29 mouse cellular contexts compared by ENCODE assay signal in the genomic region with DNA sequence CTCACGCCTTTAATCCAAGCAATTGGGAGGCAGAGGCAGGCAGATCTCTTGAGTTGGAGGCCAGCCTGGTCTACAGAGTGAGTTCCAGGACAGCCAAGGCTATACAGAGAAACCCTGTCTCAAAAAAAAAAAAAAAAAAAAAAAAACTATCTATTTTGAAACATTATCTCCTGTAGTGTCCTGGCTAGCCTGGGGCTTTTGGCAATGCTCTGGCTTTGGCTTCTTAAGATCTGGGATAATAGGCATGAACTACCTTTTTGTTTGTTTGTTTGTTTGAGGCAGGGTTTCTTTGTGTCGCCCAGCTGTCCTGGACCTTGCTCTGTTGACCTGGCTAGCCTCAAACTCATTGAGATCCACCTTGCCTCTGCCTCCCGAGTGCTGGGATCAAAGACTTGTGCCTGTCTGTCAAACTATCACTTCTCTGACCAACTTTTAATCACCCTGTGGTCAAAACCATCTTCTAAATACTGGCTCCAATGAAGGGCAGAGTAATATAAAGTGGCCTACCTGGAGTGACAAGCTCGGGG. TPM values are rescaled to one million over a fixed set of nuclear protein-coding genes. Genes with fewer than 3 reads are reported as not detected.
DNase-seq lines count a peak whose midpoint lies in the region; ATAC-seq and TF ChIP-seq lines count a peak whose summit lies in the region.
"Had no signal": no experiment of that assay in that cellular context is flagged by ENCODE, and none has a peak within 500 bp of the region (broad histone marks: within the 10 kb centered on the region; RNA-seq: fewer than 3 reads in every experiment).

No protein-coding gene starts in this region.

- H3K9ac ChIP-seq in liver, adult 2 months (ENCODE audit: low read depth, low read length) = no peak overlapping the region
- no peak overlapping the region for H3K9ac ChIP-seq in liver, embryonic 12.5 days
- no peak overlapping the region for H3K9ac ChIP-seq in ES-E14 (ENCODE audit: insufficient read depth, low read depth, low read length, poor library complexity, severe bottlenecking)
- H3K9ac ChIP-seq: embryonic facial prominence, embryonic 13.5 days; embryonic facial prominence, embryonic 15.5 days; forebrain, embryonic 12.5 days had no signal

- DNase-seq in liver, adult 2 months (ENCODE audit: extremely low read depth, low read depth, low spot score) = peak; percentile 82
- DNase-seq in thymus, adult 2 months = no peak
- no peak for DNase-seq in thymus, postnatal 36 days
- DNase-seq in ES-E14 (ENCODE audit: low read depth, low spot score) = no peak
- no peak for DNase-seq in retina, embryonic 14.5 days (ENCODE audit: low spot score)
- DNase-seq in spleen, postnatal 36 days (ENCODE audit: low spot score in 2 of 2) = no peak
- DNase-seq: adrenal gland, adult 8-10 months; adrenal gland, postnatal 14 days; adrenal gland, postnatal 36 days; cerebellum, adult 11 months; cerebellum, adult 18-20 months; cerebellum, adult 8-10 months; cerebellum, adult 9-11 months; cerebellum, postnatal 14 days; cerebellum, postnatal 36 days; embryo, embryonic 11 days had no signal

- no peak for TF ChIP-seq POLR2A in liver, adult 2 months (IDR thresholded peaks at IDR 0.05; ENCODE audit: extremely low read depth, insufficient read depth, low read length)
- no peak for TF ChIP-seq POLR2A in thymus, adult 2 months (IDR thresholded peaks at IDR 0.05; ENCODE audit: control insufficient read depth, extremely low read depth, insufficient read depth, low read length, poor library complexity)

- H3K4me2 ChIP-seq in liver, embryonic 12.5 days = no peak overlapping the region
- H3K4me2 ChIP-seq: embryonic facial prominence, embryonic 13.5 days; embryonic facial prominence, embryonic 15.5 days; forebrain, embryonic 12.5 days had no signal

- no peak for ATAC-seq in liver, embryonic 12.5 days
- ATAC-seq: activated CD4-positive, CD25-positive, alpha-beta regulatory T cell, adult 4 months; forebrain, embryonic 14.5 days; forebrain, embryonic 16.5 days; Patski had no signal

- H3K36me3 ChIP-seq in liver, adult 2 months (ENCODE audit: control insufficient read depth, insufficient read depth, low read length) = no peaks in the 10 kb centered on the region
- 0 out of 2 replicates have a peak, but pooled peaks cover 3% of the 10 kb centered on the region for H3K36me3 ChIP-seq in liver, embryonic 12.5 days
- H3K36me3 ChIP-seq in thymus, adult 2 months (ENCODE audit: control insufficient read depth, insufficient read depth, low read length) = no peaks in the 10 kb centered on the region
- H3K36me3 ChIP-seq in ES-E14 (ENCODE audit: control insufficient read depth, insufficient read depth, low read length, poor library complexity, severe bottlenecking) = no peaks in the 10 kb centered on the region
- H3K36me3 ChIP-seq: embryonic facial prominence, embryonic 13.5 days; embryonic facial prominence, embryonic 15.5 days; forebrain, embryonic 10.5 days; forebrain, embryonic 12.5 days had no signal

- H3K27ac ChIP-seq in liver, adult 2 months (replicated peaks; ENCODE audit: insufficient read depth, low read depth, low read length) = peak overlapping the region; percentile 91
- H3K27ac ChIP-seq in liver, embryonic 12.5 days = no peak overlapping the region
- peak overlapping the region; percentile 100 for H3K27ac ChIP-seq in thymus, adult 2 months (ENCODE audit: control insufficient read depth, insufficient read depth, low read length)
- peak overlapping the region; percentile 59 for H3K27ac ChIP-seq in ES-E14 (ENCODE audit: insufficient read depth, low read depth, low read length, poor library complexity, severe bottlenecking)
- peak overlapping the region; percentile 20; the same call in 1 of the 2 replicates for H3K27ac ChIP-seq in brown adipose tissue, adult 24 weeks (replicated peaks; ENCODE audit: low read depth, low read length)
- H3K27ac ChIP-seq: embryonic facial prominence, embryonic 13.5 days; embryonic facial prominence, embryonic 15.5 days; forebrain, embryonic 10.5 days; forebrain, embryonic 12.5 days had no signal

- in situ Hi-C loops in ES-E14 (cut with MboI; ENCODE audit: low sequenced_read_pairs in 2 of 2, unreplicated experiment in 2 of 2) = no loop called here

- no peak for TF ChIP-seq CTCF in liver, adult 2 months (IDR thresholded peaks at IDR 0.05; ENCODE audit: low read depth, low read length)
- TF ChIP-seq CTCF in thymus, adult 2 months (IDR thresholded peaks at IDR 0.05; ENCODE audit: borderline replicate concordance, control insufficient read depth, extremely low read depth, insufficient read depth, low read length, poor library complexity) = no peak

- no peaks in the 10 kb centered on the region for H3K27me3 ChIP-seq in liver, adult 2 months (ENCODE audit: control insufficient read depth, insufficient read depth, low read length)
- H3K27me3 ChIP-seq in liver, embryonic 12.5 days (replicated peaks) = peaks cover 32% of the 10 kb centered on the region
- no peaks in the 10 kb centered on the region for H3K27me3 ChIP-seq in thymus, adult 2 months (ENCODE audit: control insufficient read depth, insufficient read depth, low read length)
- H3K27me3 ChIP-seq: embryonic facial prominence, embryonic 15.5 days; Patski had no signal

- 45% methylated on average over 4 of the region's 4 CpGs for WGBS in liver, adult 2 months
- 66% methylated on average over 4 of the region's 4 CpGs for WGBS in liver, embryonic 12.5 days (ENCODE audit: insufficient replicate concordance)
- WGBS in thymus, adult 2 months = 89% methylated on average over 4 of the region's 4 CpGs

- H3K4me1 ChIP-seq in liver, adult 2 months (ENCODE audit: control insufficient read depth, insufficient read depth, low read length) = peaks cover 29% of the 10 kb centered on the region
- peaks cover 41% of the 10 kb centered on the region for H3K4me1 ChIP-seq in liver, embryonic 12.5 days
- peaks cover 36% of the 10 kb centered on the region for H3K4me1 ChIP-seq in thymus, adult 2 months (replicated peaks; ENCODE audit: control insufficient read depth, insufficient read depth, low read length)
- peaks cover 0 to 3% of the 10 kb centered on the region in 2 experiments; a peak in 1 of 4 replicates for H3K4me1 ChIP-seq in ES-E14 (ENCODE audit: control insufficient read depth in 2 of 2, insufficient read depth in 2 of 2, low read length in 2 of 2, poor library complexity in 1 of 2)
- H3K4me1 ChIP-seq in brown adipose tissue, adult 24 weeks (ENCODE audit: control insufficient read depth, insufficient read depth, insufficient read length, low read length) = peaks cover 11% of the 10 kb centered on the region

- H3K79me2 ChIP-seq in liver, adult 2 months (ENCODE audit: control insufficient read depth, insufficient read depth, low read length) = peaks cover 9% of the 10 kb centered on the region; the same call in 1 of the 2 replicates

- no peak overlapping the region for H3K4me3 ChIP-seq in liver, adult 2 months (ENCODE audit: insufficient read depth, low read depth, low read length)
- H3K4me3 ChIP-seq in liver, embryonic 12.5 days = no peak overlapping the region
- H3K4me3 ChIP-seq in thymus, adult 2 months (ENCODE audit: control insufficient read depth, insufficient read depth, low read length) = no peak overlapping the region
- H3K4me3 ChIP-seq in ES-E14 (ENCODE audit: insufficient read depth in 1 of 2, low read depth in 1 of 2, low read length in 2 of 2, poor library complexity in 1 of 2, severe bottlenecking in 1 of 2) = no peak overlapping the region
- H3K4me3 ChIP-seq in brown adipose tissue, adult 24 weeks (ENCODE audit: insufficient read depth, low read depth, low read length) = no peak overlapping the region
- H3K4me3 ChIP-seq: embryonic facial prominence, embryonic 13.5 days; embryonic facial prominence, embryonic 15.5 days; erythroblast, embryonic 14.5 days; forebrain, embryonic 10.5 days; forebrain, embryonic 12.5 days had no signal

- H3K9me3 ChIP-seq in liver, embryonic 12.5 days (replicated peaks) = no peaks in the 10 kb centered on the region
- H3K9me3 ChIP-seq in ES-E14 (ENCODE audit: control insufficient read depth, insufficient read depth, low read depth, low read length) = no peaks in the 10 kb centered on the region
- H3K9me3 ChIP-seq: embryonic facial prominence, embryonic 13.5 days; embryonic facial prominence, embryonic 15.5 days; forebrain, embryonic 10.5 days; forebrain, embryonic 12.5 days had no signal

TF ChIP-seq in ES-E14, 5 proteins besides CTCF, POLR2A, EP300 and RAD21:
- TF ChIP-seq MAFK (IDR thresholded peaks at IDR 0.05; ENCODE audit: insufficient read depth, low read depth, low read length) (no peak), HCFC1 (IDR thresholded peaks at IDR 0.05; ENCODE audit: borderline replicate concordance, insufficient read depth, low read length) (no peak), ZNF384 (IDR thresholded peaks at IDR 0.05; ENCODE audit: low read depth, low read length) (peak; percentile 73), CHD2 (IDR thresholded peaks at IDR 0.05; ENCODE audit: low read depth, low read length) (no peak)

RNA-seq across cellular contexts. Expression of a gene that starts 2.7 kb away (rescaled TPM):
- total RNA-seq in liver, adult 2 months (2014; rRNA removed) = 48.0 and 49.1 TPM in 2 replicates
- polyA plus RNA-seq in liver, adult 2 months (2012; rRNA removed) = 40.2 and 49.0 TPM in 2 replicates
- 50.5 and 51.8 TPM in 2 replicates for polyA plus RNA-seq in liver, embryonic 12.5 days (2016; fragmentation: Nextera tagmentation; extraction: Ambion mirVana)
- 158 and 192 TPM in 2 replicates for polyA plus RNA-seq in thymus, adult 2 months (2012; rRNA removed)
- total RNA-seq in ES-E14 (2012; rRNA removed) = 55.4 and 60.6 TPM in 2 replicates
- 36.4 and 42.1 TPM in 2 replicates for polyA plus RNA-seq in brown adipose tissue, adult 24 weeks (2012; ENCODE audit: insufficient read depth, insufficient read length, missing spikeins)

RNA-seq across cellular contexts. Expression of a gene that starts 8.3 kb away (rescaled TPM):
- not detected in 2 replicates for total RNA-seq in liver, adult 2 months (2014; rRNA removed)
- 1.7 TPM in 2 replicates for polyA plus RNA-seq in liver, adult 2 months (2012; rRNA removed)
- polyA plus RNA-seq in liver, embryonic 12.5 days (2016; fragmentation: Nextera tagmentation; extraction: Ambion mirVana) = not detected in 2 replicates
- polyA plus RNA-seq in thymus, adult 2 months (2012; rRNA removed) = 0.32 and 0.59 TPM in 2 replicates
- total RNA-seq in ES-E14 (2012; rRNA removed) = 0.58 and 0.90 TPM in 2 replicates
- not detected in 2 replicates for polyA plus RNA-seq in brown adipose tissue, adult 24 weeks (2012; ENCODE audit: insufficient read depth, insufficient read length, missing spikeins)
- total RNA-seq: common myeloid progenitor, adult 5-6 weeks had no signal
- polyA plus RNA-seq: embryonic facial prominence, embryonic 11.5 days; embryonic facial prominence, embryonic 13.5 days; embryonic facial prominence, embryonic 15.5 days; erythroblast, embryonic 14.5 days; forebrain, embryonic 10.5 days; forebrain, embryonic 12.5 days; forebrain, embryonic 14.5 days; forebrain, embryonic 16.5 days; Patski had no signal
